Mouse (Mus musculus): Measurements from ENCODE around the gene Lrrc17. TPM values are rescaled to one million over a fixed set of nuclear protein-coding genes. Genes with fewer than 3 reads are reported as not detected.

The Lrrc17 gene
- polyA plus RNA-seq (2014; fragmentation: Nextera tagmentation; extraction: Ambion mirVana): 8.3 and 12.9 TPM in 2 replicates

DNA sequence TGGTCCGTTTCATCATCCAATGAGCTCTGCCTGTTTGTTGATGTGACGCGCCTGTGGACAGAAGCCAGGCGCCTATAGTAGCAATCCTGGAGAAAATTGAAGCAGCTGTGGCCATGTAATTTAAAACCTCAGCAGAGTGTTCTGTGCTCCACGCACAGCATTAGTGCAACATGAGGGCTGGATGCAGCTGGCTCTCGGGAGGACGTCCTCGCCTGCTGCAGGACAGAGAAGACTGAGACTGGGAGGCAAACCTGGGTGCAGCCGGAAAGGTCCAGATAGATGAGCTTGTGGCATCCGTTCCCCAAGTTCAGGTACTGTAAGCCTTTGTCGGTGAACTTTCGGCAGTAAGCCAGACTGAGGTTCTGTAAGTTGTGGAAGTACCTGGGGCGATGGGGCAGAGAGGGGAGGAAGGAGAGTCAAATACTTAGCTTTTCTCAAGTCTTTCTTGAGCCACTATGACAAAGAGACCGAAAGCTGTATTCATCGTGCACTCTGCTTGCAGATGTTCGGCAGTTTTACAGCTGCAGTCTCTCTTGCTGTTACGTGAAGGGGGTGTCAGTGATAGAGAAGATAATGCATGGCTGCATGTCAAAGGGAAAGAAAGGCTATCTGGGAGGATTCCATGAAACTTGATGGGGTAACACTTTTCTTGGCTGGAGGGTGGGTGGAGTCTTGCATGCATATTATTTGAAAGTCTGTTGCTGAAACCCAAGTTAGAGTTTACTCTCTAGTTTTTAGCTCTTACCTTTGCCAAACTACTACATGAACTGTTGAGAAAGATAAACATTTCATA, at the start of gene Lrrc17:
Gene Lrrc17 (plus strand): TSS at position 151 of the 793 bp plus-strand sequence.
- DNase-seq (ENCODE audit: low spot score) (peak; percentile 45), ATAC-seq (ENCODE audit: insufficient read depth, low FRiP score, low TSS enrichment) (peak; percentile 9; the same call in 1 of the 2 replicates)
- no peaks in the 10 kb centered on the region for H3K9me3 ChIP-seq (ENCODE audit: control insufficient read depth, low read length)
- H3K27me3 ChIP-seq (ENCODE audit: control insufficient read depth, insufficient read depth, low read length): no peaks in the 10 kb centered on the region
- 0 out of 2 replicates have a peak within 1 kb of the TSS, but pooled peaks have one; percentile 17 for H3K4me2 ChIP-seq (ENCODE audit: low read depth)
- H3K27ac ChIP-seq (ENCODE audit: low read depth, low read length): peak within 1 kb of the TSS; percentile 30; the same call in 1 of the 2 replicates
- no peak within 1 kb of the TSS for H3K9ac ChIP-seq (ENCODE audit: low read length)
- H3K36me3 ChIP-seq (ENCODE audit: control insufficient read depth, insufficient read depth, low read length): no peaks in the 10 kb centered on the region
- 52% methylated on average over 17 of the region's 17 CpGs for WGBS
- no peaks in the 10 kb centered on the region for H3K4me1 ChIP-seq (ENCODE audit: control insufficient read depth, insufficient read depth, low read length)
- no peak within 1 kb of the TSS for H3K4me3 ChIP-seq (ENCODE audit: low read depth, low read length)

- Histone ChIP-seq H3K36me3 (ENCODE audit: control insufficient read depth, insufficient read depth, low read length) (no peaks in the 10 kb centered on the region), H3K4me1 (ENCODE audit: control insufficient read depth, insufficient read depth, low read length) (no peaks in the 10 kb centered on the region), H3K27me3 (ENCODE audit: control insufficient read depth, insufficient read depth, low read length) (no peaks in the 10 kb centered on the region), H3K27ac (ENCODE audit: low read depth, low read length) (no peak overlapping the region), H3K9me3 (ENCODE audit: control insufficient read depth, low read length) (no peaks in the 10 kb centered on the region), H3K4me2 (ENCODE audit: low read depth) (no peak overlapping the region), H3K9ac (ENCODE audit: low read length) (no peak overlapping the region), H3K4me3 (ENCODE audit: low read depth, low read length) (no peak overlapping the region)
- no peak for ATAC-seq (ENCODE audit: insufficient read depth, low FRiP score, low TSS enrichment)
- WGBS: 63% methylated on average over 3 of the region's 3 CpGs
- no peak for DNase-seq (ENCODE audit: low spot score)
These were observed 48.6 kb upstream of the Lrrc17 start for GRCm38 (mm10) chr5:21494781-21495180.

GRCm38 (mm10) chr5:21496321-21496720, 47.0 kb upstream of the Lrrc17 start:
- Histone ChIP-seq H3K9ac (ENCODE audit: low read length) (no peak overlapping the region), H3K4me1 (ENCODE audit: control insufficient read depth, insufficient read depth, low read length) (no peaks in the 10 kb centered on the region), H3K36me3 (ENCODE audit: control insufficient read depth, insufficient read depth, low read length) (no peaks in the 10 kb centered on the region), H3K9me3 (ENCODE audit: control insufficient read depth, low read length) (no peaks in the 10 kb centered on the region), H3K4me3 (ENCODE audit: low read depth, low read length) (no peak overlapping the region), H3K27ac (ENCODE audit: low read depth, low read length) (no peak overlapping the region), H3K27me3 (ENCODE audit: control insufficient read depth, insufficient read depth, low read length) (no peaks in the 10 kb centered on the region), H3K4me2 (ENCODE audit: low read depth) (no peak overlapping the region)
- DNase-seq (ENCODE audit: low spot score) (no peak), ATAC-seq (ENCODE audit: insufficient read depth, low FRiP score, low TSS enrichment) (no peak)
- 67% methylated on average over 6 of the region's 6 CpGs for WGBS

DNA sequence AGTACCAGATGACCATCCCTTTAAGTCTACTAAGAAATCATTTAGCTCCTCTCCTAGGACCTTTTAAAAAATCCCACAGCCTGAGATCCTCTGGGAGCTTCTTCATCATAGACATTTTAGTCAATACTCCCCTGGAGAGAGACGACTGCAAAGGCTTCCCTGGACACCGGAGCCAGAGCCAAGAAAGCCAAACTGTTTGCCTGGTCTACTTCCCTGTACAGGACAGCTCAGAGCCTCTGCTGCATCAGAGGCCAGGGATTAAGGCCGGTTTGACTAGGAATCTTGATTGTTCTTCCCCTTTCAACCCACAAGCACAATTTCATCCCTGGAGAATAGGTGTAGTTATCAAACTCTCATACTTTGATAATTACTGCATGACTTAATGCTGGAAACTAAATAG, 46.5 kb upstream of the Lrrc17 start:
- H3K4me2 ChIP-seq (ENCODE audit: low read depth): no peak overlapping the region
- H3K4me3 ChIP-seq (ENCODE audit: low read depth, low read length): no peak overlapping the region
- no peak overlapping the region for H3K27ac ChIP-seq (ENCODE audit: low read depth, low read length)
- H3K9me3 ChIP-seq (ENCODE audit: control insufficient read depth, low read length): no peaks in the 10 kb centered on the region
- no peaks in the 10 kb centered on the region for H3K27me3 ChIP-seq (ENCODE audit: control insufficient read depth, insufficient read depth, low read length)
- no peaks in the 10 kb centered on the region for H3K4me1 ChIP-seq (ENCODE audit: control insufficient read depth, insufficient read depth, low read length)
- no peak overlapping the region for H3K9ac ChIP-seq (ENCODE audit: low read length)
- DNase-seq (ENCODE audit: low spot score): no peak
- no peak for ATAC-seq (ENCODE audit: insufficient read depth, low FRiP score, low TSS enrichment)
- H3K36me3 ChIP-seq (ENCODE audit: control insufficient read depth, insufficient read depth, low read length): no peaks in the 10 kb centered on the region
- WGBS: 65% methylated on average over 3 of the region's 3 CpGs

- no peak for DNase-seq (ENCODE audit: low spot score)
- H3K4me1 ChIP-seq (ENCODE audit: control insufficient read depth, insufficient read depth, low read length): no peaks in the 10 kb centered on the region
- no peaks in the 10 kb centered on the region for H3K9me3 ChIP-seq (ENCODE audit: control insufficient read depth, low read length)
- no peaks in the 10 kb centered on the region for H3K27me3 ChIP-seq (ENCODE audit: control insufficient read depth, insufficient read depth, low read length)
- WGBS: 95% methylated on average over 2 of the region's 2 CpGs
- H3K9ac ChIP-seq (ENCODE audit: low read length): no peak overlapping the region
- no peaks in the 10 kb centered on the region for H3K36me3 ChIP-seq (ENCODE audit: control insufficient read depth, insufficient read depth, low read length)
- H3K27ac ChIP-seq (ENCODE audit: low read depth, low read length): no peak overlapping the region
- no peak overlapping the region for H3K4me2 ChIP-seq (ENCODE audit: low read depth)
- no peak overlapping the region for H3K4me3 ChIP-seq (ENCODE audit: low read depth, low read length)
- ATAC-seq (ENCODE audit: insufficient read depth, low FRiP score, low TSS enrichment): no peak
These were observed 44.9 kb upstream of the Lrrc17 start for GRCm38 (mm10) chr5:21498490-21498889.

GRCm38 (mm10) chr5:21498925-21499324, 44.4 kb upstream of the Lrrc17 start:
- Histone ChIP-seq H3K36me3 (ENCODE audit: control insufficient read depth, insufficient read depth, low read length) (no peaks in the 10 kb centered on the region), H3K27me3 (ENCODE audit: control insufficient read depth, insufficient read depth, low read length) (no peaks in the 10 kb centered on the region), H3K4me1 (ENCODE audit: control insufficient read depth, insufficient read depth, low read length) (no peaks in the 10 kb centered on the region), H3K9me3 (ENCODE audit: control insufficient read depth, low read length) (no peaks in the 10 kb centered on the region), H3K27ac (ENCODE audit: low read depth, low read length) (no peak overlapping the region), H3K4me3 (ENCODE audit: low read depth, low read length) (no peak overlapping the region), H3K9ac (ENCODE audit: low read length) (no peak overlapping the region), H3K4me2 (ENCODE audit: low read depth) (no peak overlapping the region)
- DNase-seq (ENCODE audit: low spot score): no peak
- ATAC-seq (ENCODE audit: insufficient read depth, low FRiP score, low TSS enrichment): no peak
- whole genome bisulfite sequencing: 79% methylated on average over 11 of the region's 11 CpGs

GRCm38 (mm10) chr5:21500133-21500532, 43.2 kb upstream of the Lrrc17 start:
- H3K36me3 ChIP-seq (ENCODE audit: control insufficient read depth, insufficient read depth, low read length): no peaks in the 10 kb centered on the region
- H3K4me2 ChIP-seq (ENCODE audit: low read depth): no peak overlapping the region
- H3K27ac ChIP-seq (ENCODE audit: low read depth, low read length): no peak overlapping the region
- no peaks in the 10 kb centered on the region for H3K27me3 ChIP-seq (ENCODE audit: control insufficient read depth, insufficient read depth, low read length)
- WGBS: 89% methylated on average over 10 of the region's 10 CpGs
- no peaks in the 10 kb centered on the region for H3K4me1 ChIP-seq (ENCODE audit: control insufficient read depth, insufficient read depth, low read length)
- ATAC-seq (ENCODE audit: insufficient read depth, low FRiP score, low TSS enrichment) (no peak), DNase-seq (ENCODE audit: low spot score) (no peak)
- no peaks in the 10 kb centered on the region for H3K9me3 ChIP-seq (ENCODE audit: control insufficient read depth, low read length)
- H3K9ac ChIP-seq (ENCODE audit: low read length): no peak overlapping the region
- no peak overlapping the region for H3K4me3 ChIP-seq (ENCODE audit: low read depth, low read length)

DNA sequence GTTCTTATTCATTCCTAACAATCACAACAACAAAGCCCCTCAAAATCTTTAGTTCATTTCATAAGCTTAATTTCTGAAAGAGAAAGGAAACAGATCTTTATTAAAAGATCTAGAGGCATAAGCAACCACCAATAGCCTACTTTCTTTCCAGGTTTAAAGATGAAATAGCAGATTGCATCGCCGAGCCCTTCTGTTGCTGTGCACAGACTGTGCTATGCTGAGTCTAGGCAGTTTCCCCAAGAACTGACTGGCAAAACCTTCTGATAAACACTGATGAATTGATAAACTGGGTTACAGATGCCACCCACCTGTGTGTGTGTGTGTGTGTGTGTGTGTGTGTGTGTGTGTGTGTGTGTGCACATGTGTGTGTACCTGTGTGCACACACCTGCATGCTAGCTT, 42.4 kb upstream of the Lrrc17 start:
- Histone ChIP-seq H3K36me3 (ENCODE audit: control insufficient read depth, insufficient read depth, low read length) (no peaks in the 10 kb centered on the region), H3K27me3 (ENCODE audit: control insufficient read depth, insufficient read depth, low read length) (no peaks in the 10 kb centered on the region), H3K9ac (ENCODE audit: low read length) (no peak overlapping the region), H3K9me3 (ENCODE audit: control insufficient read depth, low read length) (no peaks in the 10 kb centered on the region), H3K27ac (ENCODE audit: low read depth, low read length) (no peak overlapping the region), H3K4me3 (ENCODE audit: low read depth, low read length) (no peak overlapping the region), H3K4me2 (ENCODE audit: low read depth) (no peak overlapping the region), H3K4me1 (ENCODE audit: control insufficient read depth, insufficient read depth, low read length) (no peaks in the 10 kb centered on the region)
- WGBS: 87% methylated on average over 2 of the region's 2 CpGs
- DNase-seq (ENCODE audit: low spot score) (no peak), ATAC-seq (ENCODE audit: insufficient read depth, low FRiP score, low TSS enrichment) (no peak)

DNA sequence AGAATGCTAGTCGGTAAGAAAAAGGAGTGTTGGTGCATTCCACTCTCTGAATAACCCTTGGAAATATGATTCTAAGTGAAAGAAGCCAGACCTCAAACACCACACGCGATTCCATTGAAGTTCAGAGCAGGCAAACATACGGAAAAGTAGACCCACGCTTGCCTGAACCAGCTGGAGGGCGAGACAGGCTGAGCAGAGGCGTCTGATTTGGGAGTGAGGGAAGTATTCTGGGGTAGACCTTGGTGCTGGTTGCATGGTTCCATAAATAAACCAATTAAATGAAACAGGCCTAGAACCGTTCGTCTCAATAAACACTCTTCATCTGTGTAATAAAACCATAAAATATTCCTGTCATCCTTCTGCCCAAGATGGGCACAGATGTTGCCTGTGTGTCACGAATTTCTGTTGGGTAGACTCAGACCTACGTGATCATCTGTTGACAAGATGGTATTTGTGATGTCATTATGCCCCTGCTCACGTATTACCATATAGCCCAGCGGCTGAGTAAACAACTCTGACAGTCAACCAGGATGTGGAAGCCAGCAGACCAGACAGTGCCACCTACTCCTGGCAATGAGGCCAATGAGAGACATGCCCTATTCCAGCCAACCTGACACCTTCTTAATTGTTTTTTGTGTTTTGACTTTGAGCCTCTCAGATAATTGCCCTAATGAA, 40.3 kb upstream of the Lrrc17 start:
- Histone ChIP-seq H3K9me3 (ENCODE audit: control insufficient read depth, low read length) (no peaks in the 10 kb centered on the region), H3K9ac (ENCODE audit: low read length) (no peak overlapping the region), H3K27me3 (ENCODE audit: control insufficient read depth, insufficient read depth, low read length) (no peaks in the 10 kb centered on the region), H3K36me3 (ENCODE audit: control insufficient read depth, insufficient read depth, low read length) (no peaks in the 10 kb centered on the region), H3K4me3 (ENCODE audit: low read depth, low read length) (no peak overlapping the region), H3K4me1 (ENCODE audit: control insufficient read depth, insufficient read depth, low read length) (no peaks in the 10 kb centered on the region), H3K4me2 (ENCODE audit: low read depth) (no peak overlapping the region), H3K27ac (ENCODE audit: low read depth, low read length) (no peak overlapping the region)
- WGBS: 77% methylated on average over 13 of the region's 13 CpGs
- DNase-seq (ENCODE audit: low spot score) (no peak), ATAC-seq (ENCODE audit: insufficient read depth, low FRiP score, low TSS enrichment) (no peak)

Measured in neural tube, embryonic 11.5 days (tissue).